Mouse (Mus musculus) heart, embryonic 10.5 days (tissue): ENCODE data around the gene Dhx37. TPM values are rescaled to one million over a fixed set of nuclear protein-coding genes. Genes with fewer than 3 reads are reported as not detected.
"Not testable (repeated sequence)": the region's sequence is repeated elsewhere in the genome, so short reads cannot be mapped to it uniquely, and the experiment has no call there.

Source experiments
- DNase-seq: peaks from one replicate; pipeline ENCODE4 v3.0.0-alpha.2; 2017; ENCODE audit warnings: low spot score
- H3K27ac ChIP-seq: fragments of 300-500 bp; sonication (generic); 2 replicates; pipeline ENCODE4 v1.5.1; 2016; ENCODE audit warnings: mild to moderate bottlenecking
- H3K27me3 ChIP-seq: fragments of 300-500 bp; sonication (generic); 2 replicates; pipeline ENCODE4 v1.6.1; 2016; ENCODE audit warnings: mild to moderate bottlenecking; ENCODE audit not compliant: poor library complexity, insufficient read depth, severe bottlenecking
- H3K36me3 ChIP-seq: fragments of 300-500 bp; sonication (generic); 2 replicates; pipeline ENCODE4 v1.6.1; 2016; ENCODE audit warnings: mild to moderate bottlenecking, moderate library complexity
- H3K4me1 ChIP-seq: fragments of 300-500 bp; sonication (generic); 2 replicates; pipeline ENCODE4 v1.6.1; 2016; ENCODE audit warnings: mild to moderate bottlenecking
- H3K4me3 ChIP-seq: fragments of 300-500 bp; sonication (generic); 2 replicates; pipeline ENCODE4 v1.5.1; 2016; ENCODE audit warnings: mild to moderate bottlenecking, moderate library complexity
- H3K9me3 ChIP-seq: fragments of 300-500 bp; sonication (generic); 2 replicates; pipeline ENCODE4 v1.6.1; 2016; ENCODE audit warnings: mild to moderate bottlenecking, moderate library complexity
- WGBS: fragments of 180-500 bp; shearing (Covaris S2); methylation state at CpG from one replicate; pipeline ENCODE4 v1.1.7; 2016; 5-methylcytosine and 5-hydroxymethylcytosine counted together
- polyA plus RNA-seq: library from polyadenylated mRNA; unstranded; fragments of >200 nt; fragmentation: Nextera tagmentation; extraction: Ambion mirVana; gene quantifications from 2 replicates; pipeline ENCODE4 v1.2.1, GENCODE M21; 2016

The Dhx37 gene
- polyA plus RNA-seq, 1 experiment from 2014 or later: 15.9 TPM

DNA sequence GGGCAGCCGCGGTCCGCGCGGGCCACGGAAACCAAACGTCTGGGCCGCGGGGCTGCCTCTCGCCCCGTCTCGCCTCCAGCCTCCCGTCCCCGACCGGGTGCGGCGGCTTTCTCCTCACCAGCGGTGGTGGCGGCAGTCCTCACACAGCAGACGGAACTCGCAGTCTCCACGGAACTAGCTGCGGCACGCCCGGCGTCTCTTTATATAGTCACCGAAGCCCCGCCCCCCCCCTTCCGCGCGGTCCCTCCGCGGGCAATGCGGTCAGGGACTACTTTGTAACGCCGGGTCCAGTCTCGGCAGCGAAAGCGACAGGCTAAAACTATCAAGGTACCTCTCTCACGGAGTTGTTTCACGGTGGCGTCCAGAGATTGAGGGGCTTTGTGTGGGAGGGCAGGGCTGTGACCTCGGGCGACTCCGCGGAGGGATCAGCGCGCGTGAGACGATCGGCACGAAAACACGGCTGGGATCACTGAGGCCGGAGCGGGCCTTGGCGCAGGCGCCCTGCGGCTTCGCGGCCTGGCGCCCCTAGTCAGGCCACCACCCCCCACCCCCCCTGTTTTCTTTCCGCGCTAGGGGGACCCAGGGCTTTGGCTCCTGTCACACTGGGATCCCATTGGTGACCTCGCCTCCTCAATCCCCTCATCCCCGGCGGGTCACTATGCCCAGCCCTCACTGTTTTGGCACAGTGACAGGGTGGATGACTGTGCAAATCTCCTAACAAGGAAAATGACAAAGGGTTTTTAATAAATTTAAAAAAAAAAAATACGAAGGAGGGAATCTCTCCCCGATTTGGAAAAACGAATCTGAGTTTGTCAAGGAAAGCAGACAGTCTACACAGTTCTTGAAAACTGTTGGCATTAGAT lies 44.1 kb downstream of the Dhx37 start, which contains the start of gene Ubc:
Gene Ubc, minus strand, starts transcription at position 624 of the 863 bp plus-strand sequence.
- Histone ChIP-seq H3K27ac (peak within 1 kb of the TSS; percentile 100), H3K4me1 (peaks cover 33% of the 10 kb centered on the region), H3K36me3 (peaks cover 22% of the 10 kb centered on the region), H3K27me3 (no peaks in the 10 kb centered on the region), H3K4me3 (peak within 1 kb of the TSS; percentile 92), H3K9me3 (no peaks in the 10 kb centered on the region)
- DNase-seq: peak; percentile 94
- WGBS: 1% methylated on average over 69 of the region's 69 CpGs

DNA sequence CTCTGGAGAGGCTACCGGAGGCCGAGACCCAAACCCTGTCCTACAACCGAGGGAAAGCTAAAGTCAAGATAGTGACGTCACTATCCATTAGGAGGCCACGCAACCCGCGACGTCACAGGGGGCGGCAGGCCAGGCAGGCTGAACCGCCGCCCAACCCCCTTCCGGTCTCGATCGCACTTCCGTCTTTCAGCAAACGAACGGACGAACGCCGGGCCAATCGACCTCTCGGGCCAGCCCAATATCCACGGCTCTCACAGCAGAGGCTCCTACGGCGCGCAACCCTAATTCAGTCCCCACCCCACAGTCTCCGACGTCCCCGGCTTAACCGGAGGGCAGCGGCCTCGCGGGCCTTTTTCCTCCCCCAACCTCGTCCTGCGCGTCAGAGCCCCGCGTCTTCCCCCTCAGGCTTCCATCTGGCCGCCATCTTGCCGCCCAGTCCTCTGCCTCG lies 44.8 kb downstream of the Dhx37 start, which contains the start of gene Gm10382:
Gene Gm10382, plus strand, starts transcription at position 192 of the 448 bp plus-strand sequence.
- Histone ChIP-seq H3K27me3 (no peaks in the 10 kb centered on the region), H3K9me3 (no peaks in the 10 kb centered on the region), H3K4me3 (peak within 1 kb of the TSS; percentile 92), H3K4me1 (peaks cover 26% of the 10 kb centered on the region), H3K36me3 (peaks cover 28% of the 10 kb centered on the region), H3K27ac (peak within 1 kb of the TSS; percentile 100)
- DNase-seq: peak; percentile 91
- 0% methylated on average over 41 of the region's 41 CpGs for WGBS

DNA sequence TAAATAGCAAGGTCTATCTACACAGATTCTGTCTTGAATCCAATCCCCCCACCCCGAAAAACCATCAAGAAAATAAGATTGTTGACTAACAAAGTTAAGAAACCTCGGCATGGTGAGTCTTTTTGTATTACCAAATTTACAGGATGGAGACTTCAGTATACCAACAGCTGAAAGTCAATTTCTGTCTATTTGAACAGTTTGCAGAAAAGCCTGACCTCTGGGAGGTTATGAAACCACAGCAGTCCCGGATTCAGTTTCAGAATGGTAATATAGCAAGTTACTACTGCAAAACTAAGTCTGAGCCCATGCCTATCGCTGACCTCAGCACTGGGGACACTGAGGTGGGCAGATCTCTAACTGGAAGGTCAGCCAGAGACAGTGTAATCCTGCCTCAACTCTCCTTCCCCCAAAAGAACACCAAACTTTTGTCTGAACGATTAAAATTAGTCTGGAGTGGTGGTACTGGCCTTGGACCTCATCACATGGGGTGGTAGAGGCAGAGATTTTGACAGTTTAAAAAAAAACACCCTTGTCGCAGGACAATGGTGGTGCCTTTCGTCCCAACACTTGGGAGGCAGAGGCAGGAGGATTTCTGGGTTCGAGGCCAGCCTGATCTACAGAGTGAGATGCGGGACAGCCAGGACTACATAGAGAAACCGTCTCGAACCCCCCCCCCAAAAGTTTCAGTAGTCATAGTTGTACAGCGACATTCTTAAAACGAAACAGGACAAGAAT lies 45.4 kb downstream of the Dhx37 start:
- no peak for DNase-seq
- H3K27ac ChIP-seq: peak overlapping the region; percentile 100
- H3K9me3 ChIP-seq: no peaks in the 10 kb centered on the region
- H3K27me3 ChIP-seq: no peaks in the 10 kb centered on the region
- H3K4me3 ChIP-seq: peak overlapping the region; percentile 92
- WGBS: 26% methylated on average over 13 of the region's 13 CpGs
- H3K4me1 ChIP-seq: peaks cover 20% of the 10 kb centered on the region
- peaks cover 33% of the 10 kb centered on the region for H3K36me3 ChIP-seq

DNA sequence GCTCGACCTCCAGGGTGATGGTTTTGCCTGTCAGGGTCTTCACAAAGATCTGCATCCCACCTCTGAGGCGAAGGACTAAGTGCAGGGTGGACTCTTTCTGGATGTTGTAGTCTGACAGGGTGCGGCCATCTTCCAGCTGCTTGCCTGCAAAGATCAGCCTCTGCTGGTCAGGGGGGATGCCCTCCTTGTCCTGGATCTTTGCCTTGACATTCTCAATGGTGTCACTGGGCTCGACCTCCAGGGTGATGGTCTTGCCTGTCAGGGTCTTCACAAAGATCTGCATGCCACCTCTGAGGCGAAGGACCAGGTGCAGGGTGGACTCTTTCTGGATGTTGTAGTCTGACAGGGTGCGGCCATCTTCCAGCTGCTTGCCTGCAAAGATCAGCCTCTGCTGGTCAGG lies 46.6 kb downstream of the Dhx37 start:
- 87% methylated on average over 5 of the region's 6 CpGs for WGBS
- DNase-seq: not testable (repeated sequence)
- peaks cover 11% of the 10 kb centered on the region; the same call in 1 of the 2 replicates for H3K4me1 ChIP-seq

DNA sequence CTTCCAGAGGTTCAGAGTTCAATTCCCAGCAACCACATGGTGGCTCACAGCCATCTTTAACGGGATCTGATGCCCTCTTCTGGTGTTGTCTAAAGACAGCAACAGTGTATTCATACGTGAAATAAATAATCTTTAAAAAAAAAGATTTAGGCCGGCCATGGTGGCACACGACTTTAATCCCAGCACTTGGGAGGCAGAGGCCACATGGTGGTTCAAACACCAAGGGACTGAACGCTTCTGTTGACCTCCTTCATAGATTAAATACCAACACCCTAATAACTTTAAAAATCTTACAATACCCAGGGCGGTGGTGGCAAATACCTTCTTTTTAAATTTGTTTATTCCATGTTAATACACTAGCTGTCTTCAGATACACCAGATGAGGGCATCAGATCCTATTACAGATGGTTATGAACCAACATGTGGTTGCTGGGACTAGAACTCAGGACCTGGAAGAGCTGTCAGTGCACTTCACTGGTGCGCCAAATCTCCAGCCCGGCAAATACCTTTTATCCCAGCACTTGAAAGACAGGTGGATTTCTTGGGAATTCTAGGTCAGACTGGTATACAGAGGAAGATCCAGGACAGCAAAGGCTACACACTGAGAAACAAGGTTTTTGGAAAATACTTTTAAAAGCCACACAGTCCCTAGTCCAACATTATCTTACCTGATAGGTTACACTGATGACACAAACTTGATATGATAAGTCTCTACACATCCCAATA lies 48.5 kb downstream of the Dhx37 start:
- Histone ChIP-seq H3K27ac (no peak overlapping the region), H3K36me3 (peaks cover 33% of the 10 kb centered on the region), H3K9me3 (no peaks in the 10 kb centered on the region), H3K4me1 (no peaks in the 10 kb centered on the region), H3K27me3 (no peaks in the 10 kb centered on the region), H3K4me3 (no peak overlapping the region)
- WGBS: 78% methylated on average over 8 of the region's 8 CpGs
- DNase-seq: no peak

More for the DNA sequence above, 46.6 kb downstream of the Dhx37 start:
- not testable (repeated sequence) for H3K27ac ChIP-seq, H3K9me3 ChIP-seq, H3K4me3 ChIP-seq, H3K27me3 ChIP-seq
- H3K36me3 ChIP-seq: peaks cover 33% of the 10 kb centered on the region

DNA sequence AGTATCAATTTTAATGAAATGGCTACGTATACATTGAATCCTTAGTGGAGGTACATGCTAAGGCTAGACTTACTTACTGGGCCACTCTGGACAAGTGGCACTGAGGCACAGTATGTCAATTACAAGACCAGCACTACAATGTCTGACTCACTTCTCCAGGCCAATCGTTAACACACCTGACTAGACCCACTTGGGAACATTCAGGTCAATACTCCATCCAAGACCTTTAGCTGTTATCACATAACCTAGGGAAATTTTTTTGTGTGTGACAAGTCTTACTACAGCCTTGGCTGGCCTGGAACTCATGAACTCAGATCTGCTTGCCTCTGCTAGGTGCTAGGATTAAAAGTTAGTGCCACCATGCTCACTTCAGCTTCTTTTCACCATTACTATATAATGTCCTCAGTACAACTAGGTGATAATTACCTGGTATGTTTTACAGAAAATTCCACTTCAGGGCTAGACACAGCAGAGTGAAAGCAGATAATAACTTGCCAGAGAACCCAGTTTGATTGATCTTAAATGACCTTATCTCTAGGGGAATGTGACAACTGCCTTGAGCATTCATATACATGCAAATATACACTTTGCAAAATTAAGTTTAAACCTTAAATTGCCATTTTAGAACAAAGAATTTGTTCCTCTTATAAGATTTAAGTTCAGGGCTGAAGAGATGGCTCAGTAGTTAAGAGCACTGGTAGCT lies 49.3 kb downstream of the Dhx37 start:
- no peaks in the 10 kb centered on the region for H3K27me3 ChIP-seq
- H3K36me3 ChIP-seq: peaks cover 33% of the 10 kb centered on the region
- no peak overlapping the region for H3K4me3 ChIP-seq
- no peak overlapping the region for H3K27ac ChIP-seq
- H3K4me1 ChIP-seq: no peaks in the 10 kb centered on the region
- H3K9me3 ChIP-seq: no peaks in the 10 kb centered on the region
- no peak for DNase-seq
- 79% methylated on average over 2 of the region's 2 CpGs for WGBS

DNA sequence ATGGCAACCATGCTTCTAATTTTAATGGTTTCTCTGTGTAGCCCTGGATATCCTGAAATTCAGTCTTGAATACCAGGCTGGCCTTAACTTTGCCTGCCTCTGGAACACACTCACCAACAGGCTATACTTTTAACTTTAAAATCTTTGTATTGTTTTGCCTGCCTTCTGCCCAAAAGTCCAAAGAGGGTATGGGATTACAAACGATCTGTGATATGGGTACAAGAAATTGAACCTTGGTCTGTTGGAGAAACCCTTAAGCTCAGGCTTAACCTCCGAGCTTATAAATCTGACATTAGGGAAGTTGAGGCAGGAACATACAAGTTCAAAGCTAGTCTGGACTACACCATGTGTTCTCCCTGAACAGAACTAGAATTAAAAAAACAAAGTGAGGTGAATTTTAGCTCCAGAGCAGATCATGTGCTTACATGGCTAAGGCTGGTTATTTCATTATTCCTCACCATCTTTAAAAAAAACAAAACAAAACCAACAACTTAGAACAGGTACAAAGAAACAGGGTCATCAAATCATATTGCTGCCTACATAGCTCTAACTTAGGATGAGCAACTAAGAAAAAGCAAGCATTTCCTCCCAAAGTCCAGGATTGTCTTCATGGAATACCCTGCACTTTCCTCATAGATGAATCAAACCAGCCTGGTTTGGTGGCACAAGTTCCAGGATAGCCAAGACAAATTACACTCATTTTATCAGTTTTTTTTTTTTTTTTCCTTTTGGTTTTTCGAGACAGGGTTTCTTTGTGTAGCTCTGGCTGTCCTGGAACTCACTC lies 50.1 kb downstream of the Dhx37 start:
- no peak overlapping the region for H3K4me3 ChIP-seq
- H3K4me1 ChIP-seq: no peaks in the 10 kb centered on the region
- WGBS: 78% methylated on average over 3 of the region's 3 CpGs
- H3K27me3 ChIP-seq: no peaks in the 10 kb centered on the region
- no peak overlapping the region for H3K27ac ChIP-seq
- H3K36me3 ChIP-seq: peaks cover 32% of the 10 kb centered on the region
- H3K9me3 ChIP-seq: no peaks in the 10 kb centered on the region
- no peak for DNase-seq

DNA sequence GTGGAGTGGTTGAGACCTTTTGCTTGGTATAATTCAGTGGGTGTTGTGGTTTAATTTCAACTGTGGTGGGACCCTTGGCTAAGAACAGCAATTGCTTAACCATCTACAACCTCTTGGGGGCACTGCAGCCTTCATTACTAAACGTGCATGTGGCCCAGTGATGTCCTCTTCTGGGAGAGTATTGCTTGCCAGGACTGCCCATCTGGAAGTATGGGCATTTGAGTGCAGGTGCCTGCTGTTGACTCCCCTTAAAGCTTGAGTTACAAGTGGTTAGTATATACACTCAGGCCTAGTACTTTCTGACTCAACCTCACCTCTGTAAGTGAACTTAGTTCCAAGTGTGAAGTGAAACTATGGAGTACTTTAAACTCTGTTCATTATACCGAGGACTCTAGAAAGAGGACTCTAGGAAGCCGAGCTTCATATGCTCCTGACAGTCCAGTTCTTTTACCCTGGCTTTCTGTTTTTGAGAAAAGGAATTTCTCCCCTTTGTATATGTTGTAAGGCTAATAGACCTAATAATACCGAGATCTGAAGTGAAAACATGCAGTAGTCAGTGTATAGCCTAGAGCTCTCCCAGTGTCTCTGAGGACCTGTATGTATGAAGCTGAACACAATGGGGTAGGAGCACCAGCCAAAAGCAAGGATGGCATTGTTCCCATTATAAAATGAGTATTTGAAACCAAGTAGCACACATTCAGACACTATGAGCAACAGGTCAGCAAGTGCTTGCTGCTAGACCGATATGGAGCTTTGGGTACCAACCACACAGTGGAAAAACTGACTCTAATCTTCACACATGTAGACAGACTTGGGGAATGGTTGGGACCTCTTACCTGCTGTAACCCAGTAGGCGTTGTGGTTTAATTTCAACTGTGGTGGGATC lies 51.0 kb downstream of the Dhx37 start:
- no peaks in the 10 kb centered on the region for H3K9me3 ChIP-seq
- WGBS: 45% methylated on average over 6 of the region's 6 CpGs
- no peak for DNase-seq
- H3K27me3 ChIP-seq: no peaks in the 10 kb centered on the region
- H3K4me3 ChIP-seq: no peak overlapping the region
- no peak overlapping the region for H3K27ac ChIP-seq
- H3K36me3 ChIP-seq: peaks cover 26% of the 10 kb centered on the region
- no peaks in the 10 kb centered on the region for H3K4me1 ChIP-seq

DNA sequence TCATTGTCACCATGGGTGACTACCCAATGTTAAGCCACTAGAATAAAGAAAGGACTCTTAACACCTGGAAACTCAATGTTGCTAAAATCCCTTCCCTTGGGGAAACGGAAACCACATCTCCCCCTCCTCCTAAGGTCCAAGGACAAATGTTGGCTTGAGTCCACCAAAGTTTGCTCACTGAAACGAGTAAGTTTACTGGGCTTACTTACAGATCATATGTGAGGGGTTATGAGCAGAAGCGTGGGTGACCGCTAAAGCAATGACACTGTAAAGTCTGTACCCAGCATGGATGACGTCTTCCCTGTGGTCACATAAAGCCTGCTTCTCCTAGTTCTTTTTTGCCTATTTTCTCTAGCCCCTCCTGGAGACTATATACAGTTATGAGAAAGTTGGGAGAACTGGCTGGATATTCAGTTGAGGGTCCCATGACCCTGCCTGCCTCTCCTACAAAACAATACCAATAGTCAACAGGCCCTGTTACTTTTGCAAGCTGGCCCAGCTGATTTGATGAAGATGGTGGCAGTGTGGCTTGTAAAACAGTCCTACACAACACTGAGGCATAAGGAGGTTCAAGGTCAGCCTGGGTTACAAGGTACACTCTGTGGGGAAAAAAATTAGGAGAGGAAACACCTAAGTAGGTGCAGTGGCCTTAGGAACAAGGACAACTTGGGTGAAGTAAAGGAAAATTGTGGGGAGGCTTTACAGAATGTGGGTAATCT lies 51.8 kb downstream of the Dhx37 start:
- Histone ChIP-seq H3K36me3 (peaks cover 24% of the 10 kb centered on the region), H3K9me3 (no peaks in the 10 kb centered on the region), H3K27me3 (no peaks in the 10 kb centered on the region), H3K4me1 (no peaks in the 10 kb centered on the region), H3K27ac (no peak overlapping the region), H3K4me3 (no peak overlapping the region)
- WGBS: 83% methylated on average over 5 of the region's 5 CpGs
- no peak for DNase-seq

DNA sequence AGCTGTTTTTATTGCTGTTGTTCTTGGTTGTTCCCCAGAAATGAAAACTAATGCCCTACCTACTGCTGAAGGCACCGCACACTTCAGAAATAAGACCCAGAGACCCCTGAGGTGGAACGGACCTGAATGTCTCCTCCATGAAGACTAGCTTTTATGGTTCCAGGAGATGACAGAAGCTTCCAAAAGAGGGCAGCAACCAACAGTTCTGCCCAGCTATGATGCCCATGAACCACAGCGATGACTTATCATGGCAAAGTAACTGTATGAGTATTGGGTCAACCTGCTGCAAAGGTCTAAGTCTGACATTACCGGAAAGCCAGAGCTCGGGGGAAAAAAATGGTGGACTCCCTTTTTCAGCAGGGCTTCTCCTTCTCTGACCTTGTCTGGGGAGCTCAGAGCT lies 55.0 kb downstream of the Dhx37 start:
- H3K9me3 ChIP-seq: no peaks in the 10 kb centered on the region
- no peak overlapping the region for H3K4me3 ChIP-seq
- 0 out of 2 replicates have a peak, but pooled peaks cover 4% of the 10 kb centered on the region for H3K36me3 ChIP-seq
- no peak overlapping the region for H3K27ac ChIP-seq
- no peaks in the 10 kb centered on the region for H3K4me1 ChIP-seq
- no peak for DNase-seq
- WGBS: 85% methylated on average over 5 of the region's 5 CpGs
- no peaks in the 10 kb centered on the region for H3K27me3 ChIP-seq
